22 mouse cellular contexts compared by ENCODE assay signal in the genomic region with DNA sequence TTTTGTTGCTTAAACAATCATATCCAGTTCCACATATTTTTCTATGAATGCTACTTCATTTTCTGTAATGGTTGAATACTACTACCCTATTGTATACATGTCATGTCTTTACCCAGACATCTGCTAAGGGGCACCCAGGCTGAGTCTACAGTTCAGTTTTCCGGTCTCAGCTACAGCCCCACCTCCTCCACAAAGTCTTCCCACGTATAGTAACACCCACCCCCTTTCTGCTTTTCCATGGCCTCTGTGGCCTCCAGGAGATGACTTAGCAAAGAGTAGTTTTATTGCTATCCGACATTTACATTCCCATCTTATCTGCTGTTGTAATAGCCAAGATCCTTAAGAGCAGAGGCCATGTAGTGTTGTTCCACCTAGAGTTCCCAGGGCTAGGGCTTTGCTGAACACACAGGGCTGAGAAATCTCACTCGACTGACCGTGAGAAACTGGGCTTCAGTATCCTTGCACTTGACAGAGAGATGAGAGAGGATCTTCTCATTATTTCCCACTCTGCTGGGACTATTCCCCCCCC.
A peak's percentile ranks its signal among the peaks of the same experiment; 100 is the strongest.
DNase-seq lines count a peak whose midpoint lies in the region; ATAC-seq lines count a peak whose summit lies in the region.
"Had no signal": no experiment of that assay in that cellular context is flagged by ENCODE, and none has a peak within 500 bp of the region (broad histone marks: within the 10 kb centered on the region; RNA-seq: fewer than 3 reads in every experiment).

No protein-coding gene starts in this region.

- no peak for DNase-seq in heart, postnatal 25 days (ENCODE audit: low spot score)
- DNase-seq in ovary, postnatal 36 days (ENCODE audit: low spot score), result no peak
- DNase-seq in retina, postnatal 1 day, result no peak
- DNase-seq: adrenal gland, adult 2 months; adrenal gland, postnatal 10 days; adrenal gland, postnatal 25 days; cerebellum, adult 11 months; cerebellum, adult 18-20 months; cerebellum, adult 8-10 months; cerebellum, adult 9-11 months; cerebellum, postnatal 14 days; cerebellum, postnatal 36 days; embryo, embryonic 11 days had no signal

- peak overlapping the region; percentile 28; the same call in 1 of the 2 replicates for H3K27ac ChIP-seq in heart, embryonic 13.5 days (replicated peaks)
- peak overlapping the region; percentile 37; the same call in 1 of the 2 replicates for H3K27ac ChIP-seq in intestine, embryonic 16.5 days (ENCODE audit: low read length)
- H3K27ac ChIP-seq: embryonic facial prominence, embryonic 13.5 days; embryonic facial prominence, embryonic 15.5 days; forebrain, embryonic 10.5 days; forebrain, embryonic 12.5 days had no signal

- H3K36me3 ChIP-seq in heart, embryonic 13.5 days, result no peaks in the 10 kb centered on the region
- H3K36me3 ChIP-seq in intestine, embryonic 16.5 days (ENCODE audit: control insufficient read depth, insufficient read depth, low read length), result no peaks in the 10 kb centered on the region
- H3K36me3 ChIP-seq: embryonic facial prominence, embryonic 13.5 days; embryonic facial prominence, embryonic 15.5 days; forebrain, embryonic 10.5 days; forebrain, embryonic 12.5 days had no signal

- 36% methylated on average over 5 of the region's 5 CpGs for WGBS in heart, embryonic 13.5 days
- 61% methylated on average over 5 of the region's 5 CpGs for WGBS in intestine, embryonic 16.5 days

- H3K9ac ChIP-seq in heart, embryonic 13.5 days, result no peak overlapping the region
- H3K9ac ChIP-seq in intestine, embryonic 16.5 days (ENCODE audit: low read depth, low read length), result no peak overlapping the region
- H3K9ac ChIP-seq: embryonic facial prominence, embryonic 13.5 days; embryonic facial prominence, embryonic 15.5 days; forebrain, embryonic 12.5 days had no signal

- H3K4me3 ChIP-seq in heart, embryonic 13.5 days, result no peak overlapping the region
- no peak overlapping the region for H3K4me3 ChIP-seq in intestine, embryonic 16.5 days (ENCODE audit: low read length)
- H3K4me3 ChIP-seq: embryonic facial prominence, embryonic 13.5 days; embryonic facial prominence, embryonic 15.5 days; erythroblast, embryonic 14.5 days; forebrain, embryonic 10.5 days; forebrain, embryonic 12.5 days had no signal

- H3K9me3 ChIP-seq in heart, embryonic 13.5 days, result no peaks in the 10 kb centered on the region
- H3K9me3 ChIP-seq in intestine, embryonic 16.5 days (ENCODE audit: control insufficient read depth, low read length), result no peaks in the 10 kb centered on the region
- H3K9me3 ChIP-seq: embryonic facial prominence, embryonic 13.5 days; embryonic facial prominence, embryonic 15.5 days; forebrain, embryonic 10.5 days; forebrain, embryonic 12.5 days had no signal

- no peak overlapping the region for H3K4me2 ChIP-seq in heart, embryonic 13.5 days
- H3K4me2 ChIP-seq in intestine, embryonic 16.5 days (ENCODE audit: low read depth, low read length), result no peak overlapping the region
- H3K4me2 ChIP-seq: embryonic facial prominence, embryonic 13.5 days; embryonic facial prominence, embryonic 15.5 days; forebrain, embryonic 12.5 days had no signal

- intact Hi-C loops in heart, postnatal 25 days (cut with DNase I), result no loop called here

- no peaks in the 10 kb centered on the region for H3K27me3 ChIP-seq in heart, embryonic 13.5 days (replicated peaks)
- no peaks in the 10 kb centered on the region for H3K27me3 ChIP-seq in intestine, embryonic 16.5 days (replicated peaks; ENCODE audit: control insufficient read depth, insufficient read depth, low read length)
- H3K27me3 ChIP-seq: embryonic facial prominence, embryonic 15.5 days; forebrain, embryonic 12.5 days had no signal

- peaks cover 10% of the 10 kb centered on the region for H3K4me1 ChIP-seq in heart, embryonic 13.5 days
- no peaks in the 10 kb centered on the region for H3K4me1 ChIP-seq in intestine, embryonic 16.5 days (ENCODE audit: control insufficient read depth, insufficient read depth, low read length)
- H3K4me1 ChIP-seq: embryonic facial prominence, embryonic 13.5 days; embryonic facial prominence, embryonic 15.5 days; forebrain, embryonic 10.5 days; forebrain, embryonic 12.5 days had no signal

- no peak; the same call in 1 of the 2 replicates for ATAC-seq in heart, embryonic 13.5 days (ENCODE audit: extremely low read depth, insufficient number of reproducible peaks, low FRiP score, low TSS enrichment)
- peak; percentile 96 for ATAC-seq in intestine, embryonic 16.5 days
- ATAC-seq: forebrain, embryonic 14.5 days; forebrain, embryonic 16.5 days had no signal
